Mouse (Mus musculus) heart, embryonic 13.5 days (tissue): ENCODE measurements around the gene Plekhb2. TPM values are rescaled to one million over a fixed set of nuclear protein-coding genes. Genes with fewer than 3 reads are reported as not detected.

Experiments used
- ATAC-seq: fragments of 200-750 bp; cut with Nextera tagmentation; 2 replicates; pipeline ENCODE4 v1.8.0; 2017; ENCODE audit warnings: moderate TSS enrichment; ENCODE audit not compliant: insufficient number of reproducible peaks, low FRiP score, low TSS enrichment; ENCODE audit errors: extremely low read depth
- H3K27ac ChIP-seq: fragments of 300-500 bp; sonication (generic); replicated peaks from 2 replicates; pipeline ENCODE4 v1.5.1; 2015; ENCODE audit warnings: moderate library complexity, mild to moderate bottlenecking, inconsistent platforms
- H3K27me3 ChIP-seq: fragments of 300-500 bp; sonication (generic); replicated peaks from 2 replicates; pipeline ENCODE4 v1.6.1; 2015; ENCODE audit warnings: mild to moderate bottlenecking, inconsistent platforms
- H3K36me3 ChIP-seq: fragments of 300-500 bp; sonication (generic); 2 replicates; pipeline ENCODE4 v1.6.1; 2015; ENCODE audit warnings: mild to moderate bottlenecking, inconsistent platforms
- H3K4me1 ChIP-seq: fragments of 300-500 bp; sonication (generic); 2 replicates; pipeline ENCODE4 v1.6.1; 2015; ENCODE audit warnings: inconsistent platforms
- H3K4me2 ChIP-seq: fragments of 300-500 bp; sonication (generic); 2 replicates; pipeline ENCODE4 v1.6.1; 2015; ENCODE audit warnings: inconsistent platforms, mild to moderate bottlenecking, moderate library complexity
- H3K4me3 ChIP-seq: fragments of 300-500 bp; sonication (generic); 2 replicates; pipeline ENCODE4 v1.5.1; 2015; ENCODE audit warnings: moderate library complexity, mild to moderate bottlenecking, inconsistent platforms
- H3K9ac ChIP-seq: fragments of 300-500 bp; sonication (generic); 2 replicates; pipeline ENCODE4 v1.6.1; 2015; ENCODE audit warnings: inconsistent platforms, mild to moderate bottlenecking, moderate library complexity
- H3K9me3 ChIP-seq: fragments of 300-500 bp; sonication (generic); 2 replicates; pipeline ENCODE4 v1.6.1; 2016; ENCODE audit warnings: inconsistent platforms
- WGBS: fragments of 180-500 bp; shearing (Covaris S2); methylation state at CpG from one replicate; pipeline ENCODE4 v1.1.7; 2015; ENCODE audit warnings: mixed read lengths; 5-methylcytosine and 5-hydroxymethylcytosine counted together
- polyA plus RNA-seq: library from polyadenylated mRNA; unstranded; fragments of >200 nt; fragmentation: Nextera tagmentation; extraction: Ambion mirVana; gene quantifications from 2 replicates; pipeline ENCODE4 v1.2.1, GENCODE M21; 2015

Gene Plekhb2
- 56.3 and 61.6 TPM in 2 replicates for polyA plus RNA-seq

GRCm38 (mm10) chr1:34849745-34850342, at the start of gene Plekhb2:
Gene Plekhb2, plus strand, starts transcription at chr1:34849976.
- Histone ChIP-seq H3K36me3 (no peaks in the 10 kb centered on the region), H3K27ac (peak within 1 kb of the TSS; percentile 29), H3K4me2 (peak within 1 kb of the TSS; percentile 80), H3K9me3 (no peaks in the 10 kb centered on the region), H3K27me3 (no peaks in the 10 kb centered on the region), H3K4me1 (peaks cover 32% of the 10 kb centered on the region), H3K9ac (peak within 1 kb of the TSS; percentile 94), H3K4me3 (peak within 1 kb of the TSS; percentile 82)
- ATAC-seq, result peak; percentile 74; the same call in 1 of the 2 replicates
- 3% methylated on average over 38 of the region's 40 CpGs for WGBS

GRCm38 (mm10) chr1:34801616-34802289, 48.0 kb upstream of the Plekhb2 start:
- Histone ChIP-seq H3K9ac (peak overlapping the region; percentile 86), H3K9me3 (no peaks in the 10 kb centered on the region), H3K4me3 (peak overlapping the region; percentile 80), H3K36me3 (no peaks in the 10 kb centered on the region), H3K27ac (no peak overlapping the region), H3K27me3 (peaks cover 15% of the 10 kb centered on the region; the same call in 1 of the 2 replicates), H3K4me2 (peak overlapping the region; percentile 95), H3K4me1 (peaks cover 30% of the 10 kb centered on the region)
- peak; percentile 38; the same call in 1 of the 2 replicates for ATAC-seq
- WGBS, result under 1% methylated on average over 47 of the region's 47 CpGs

- Histone ChIP-seq H3K4me3 (peak overlapping the region; percentile 80), H3K27ac (no peak overlapping the region), H3K9me3 (no peaks in the 10 kb centered on the region), H3K4me2 (peak overlapping the region; percentile 95), H3K27me3 (peaks cover 15% of the 10 kb centered on the region; the same call in 1 of the 2 replicates), H3K9ac (peak overlapping the region; percentile 86), H3K4me1 (peaks cover 35% of the 10 kb centered on the region), H3K36me3 (peaks cover 2% of the 10 kb centered on the region; the same call in 1 of the 2 replicates)
- no peak for ATAC-seq
- 23% methylated on average over 7 of the region's 7 CpGs for WGBS
Measured at GRCm38 (mm10) chr1:34802290-34802642, 47.5 kb upstream of the Plekhb2 start.

GRCm38 (mm10) chr1:34804863-34805262, 44.9 kb upstream of the Plekhb2 start:
- no peak overlapping the region for H3K4me3 ChIP-seq
- WGBS, result 85% methylated on average over 7 of the region's 7 CpGs
- peaks cover 40% of the 10 kb centered on the region for H3K4me1 ChIP-seq
- no peak overlapping the region for H3K9ac ChIP-seq
- no peak overlapping the region for H3K4me2 ChIP-seq
- peaks cover 15% of the 10 kb centered on the region; the same call in 1 of the 2 replicates for H3K27me3 ChIP-seq
- H3K36me3 ChIP-seq, result peaks cover 26% of the 10 kb centered on the region
- no peak overlapping the region for H3K27ac ChIP-seq
- no peak for ATAC-seq
- H3K9me3 ChIP-seq, result no peaks in the 10 kb centered on the region

- Histone ChIP-seq H3K27ac (no peak overlapping the region), H3K4me2 (no peak overlapping the region), H3K4me3 (no peak overlapping the region), H3K9me3 (no peaks in the 10 kb centered on the region), H3K9ac (no peak overlapping the region), H3K4me1 (peaks cover 37% of the 10 kb centered on the region), H3K36me3 (peaks cover 37% of the 10 kb centered on the region), H3K27me3 (peaks cover 15% of the 10 kb centered on the region; the same call in 1 of the 2 replicates)
- 20% methylated on average over 35 of the region's 35 CpGs for WGBS
- no peak for ATAC-seq
Measured at GRCm38 (mm10) chr1:34805931-34806520, 43.8 kb upstream of the Plekhb2 start.

- peaks cover 62% of the 10 kb centered on the region for H3K36me3 ChIP-seq
- H3K4me1 ChIP-seq, result peaks cover 22% of the 10 kb centered on the region
- H3K4me3 ChIP-seq, result no peak overlapping the region
- no peak for ATAC-seq
- no peak overlapping the region for H3K27ac ChIP-seq
- peaks cover 15% of the 10 kb centered on the region; the same call in 1 of the 2 replicates for H3K27me3 ChIP-seq
- no peak overlapping the region for H3K4me2 ChIP-seq
- 88% methylated on average over 8 of the region's 8 CpGs for WGBS
- no peak overlapping the region for H3K9ac ChIP-seq
- H3K9me3 ChIP-seq, result no peaks in the 10 kb centered on the region
Measured at GRCm38 (mm10) chr1:34808445-34808844, 41.3 kb upstream of the Plekhb2 start.

- ATAC-seq, result no peak
- H3K4me2 ChIP-seq, result no peak overlapping the region
- peaks cover 22% of the 10 kb centered on the region for H3K4me1 ChIP-seq
- peaks cover 80% of the 10 kb centered on the region for H3K36me3 ChIP-seq
- no peak overlapping the region for H3K27ac ChIP-seq
- no peak overlapping the region for H3K9ac ChIP-seq
- WGBS, result 84% methylated on average over 11 of the region's 11 CpGs
- no peaks in the 10 kb centered on the region for H3K9me3 ChIP-seq
- peaks cover 10% of the 10 kb centered on the region; the same call in 1 of the 2 replicates for H3K27me3 ChIP-seq
- no peak overlapping the region for H3K4me3 ChIP-seq
Measured at GRCm38 (mm10) chr1:34810293-34810692, 39.5 kb upstream of the Plekhb2 start.

GRCm38 (mm10) chr1:34811035-34811434, 38.7 kb upstream of the Plekhb2 start:
- Histone ChIP-seq H3K4me2 (no peak overlapping the region), H3K27me3 (peaks cover 3% of the 10 kb centered on the region; the same call in 1 of the 2 replicates), H3K4me3 (no peak overlapping the region), H3K4me1 (peaks cover 17% of the 10 kb centered on the region), H3K27ac (no peak overlapping the region), H3K36me3 (peaks cover 87% of the 10 kb centered on the region), H3K9ac (no peak overlapping the region), H3K9me3 (no peaks in the 10 kb centered on the region)
- 73% methylated on average over 6 of the region's 6 CpGs for WGBS
- ATAC-seq, result no peak

- Histone ChIP-seq H3K4me3 (no peak overlapping the region), H3K27ac (no peak overlapping the region), H3K36me3 (peaks cover 93% of the 10 kb centered on the region), H3K9ac (no peak overlapping the region), H3K27me3 (no peaks in the 10 kb centered on the region), H3K4me2 (no peak overlapping the region), H3K9me3 (no peaks in the 10 kb centered on the region), H3K4me1 (peaks cover 12% of the 10 kb centered on the region)
- WGBS, result 75% methylated on average over 6 of the region's 6 CpGs
- ATAC-seq, result no peak
Measured at GRCm38 (mm10) chr1:34811581-34811980, 38.2 kb upstream of the Plekhb2 start.

- Histone ChIP-seq H3K27ac (no peak overlapping the region), H3K9ac (no peak overlapping the region), H3K27me3 (no peaks in the 10 kb centered on the region), H3K4me2 (no peak overlapping the region), H3K4me3 (no peak overlapping the region), H3K9me3 (no peaks in the 10 kb centered on the region), H3K4me1 (peaks cover 1% of the 10 kb centered on the region; the same call in 1 of the 2 replicates), H3K36me3 (peaks cover 98% of the 10 kb centered on the region)
- ATAC-seq, result no peak
- 90% methylated on average over 13 of the region's 13 CpGs for WGBS
Measured at GRCm38 (mm10) chr1:34812407-34813247, 37.1 kb upstream of the Plekhb2 start.

- peaks cover 18% of the 10 kb centered on the region for H3K4me1 ChIP-seq
- H3K36me3 ChIP-seq, result peaks cover 100% of the 10 kb centered on the region
- H3K4me2 ChIP-seq, result no peak overlapping the region
- no peak for ATAC-seq
- H3K27me3 ChIP-seq, result no peaks in the 10 kb centered on the region
- H3K4me3 ChIP-seq, result no peak overlapping the region
- 85% methylated on average over 6 of the region's 6 CpGs for WGBS
- H3K9me3 ChIP-seq, result no peaks in the 10 kb centered on the region
- no peak overlapping the region for H3K9ac ChIP-seq
- H3K27ac ChIP-seq, result no peak overlapping the region
Measured at GRCm38 (mm10) chr1:34815843-34816242, 33.9 kb upstream of the Plekhb2 start.
